24 mouse cellular contexts compared by ENCODE assay signal in the genomic region with DNA sequence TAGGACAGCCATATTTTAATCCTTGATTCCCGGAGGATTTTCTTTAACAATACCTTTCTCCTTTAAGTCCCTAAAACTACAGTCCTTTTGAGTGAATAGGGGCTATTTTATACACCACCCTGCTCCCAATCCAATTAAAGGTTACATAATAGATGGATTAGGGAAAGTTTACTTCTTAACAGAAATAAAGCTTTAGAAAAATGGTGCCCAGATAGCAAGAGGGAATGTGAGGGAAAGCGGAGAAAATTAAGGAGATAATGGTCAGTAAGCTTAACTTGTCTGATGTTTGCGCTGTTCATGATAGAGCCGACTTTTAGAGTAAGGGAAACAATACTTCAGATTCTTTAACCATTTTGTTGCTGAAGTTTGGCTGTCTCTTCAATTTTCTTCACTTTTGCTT. TPM values are rescaled to one million over a fixed set of nuclear protein-coding genes. Genes with fewer than 3 reads are reported as not detected.
A peak's percentile ranks its signal among the peaks of the same experiment; 100 is the strongest.
DNase-seq lines count a peak whose midpoint lies in the region; ATAC-seq and TF ChIP-seq lines count a peak whose summit lies in the region.
"Had no signal": no experiment of that assay in that cellular context is flagged by ENCODE, and none has a peak within 500 bp of the region (broad histone marks: within the 10 kb centered on the region; RNA-seq: fewer than 3 reads in every experiment).

No protein-coding gene starts in this region.

- no peaks in the 10 kb centered on the region for H3K36me3 ChIP-seq in midbrain, embryonic 11.5 days (ENCODE audit: control insufficient read depth, insufficient read depth, low read length)
- H3K36me3 ChIP-seq in midbrain, embryonic 13.5 days: no peaks in the 10 kb centered on the region
- H3K36me3 ChIP-seq in forebrain, postnatal 0 days (ENCODE audit: insufficient read depth): no peaks in the 10 kb centered on the region
- H3K36me3 ChIP-seq: forebrain, embryonic 10.5 days; G1E; hindbrain, embryonic 12.5 days; hindbrain, embryonic 15.5 days had no signal

- no peak overlapping the region for H3K9ac ChIP-seq in midbrain, embryonic 11.5 days (ENCODE audit: low read length)
- H3K9ac ChIP-seq in midbrain, embryonic 13.5 days (replicated peaks): no peak overlapping the region
- H3K9ac ChIP-seq in forebrain, postnatal 0 days: no peak overlapping the region
- H3K9ac ChIP-seq: forebrain, embryonic 13.5 days; hindbrain, embryonic 12.5 days; hindbrain, embryonic 15.5 days had no signal

- H3K4me2 ChIP-seq in midbrain, embryonic 11.5 days: no peak overlapping the region
- no peak overlapping the region for H3K4me2 ChIP-seq in midbrain, embryonic 13.5 days (replicated peaks)
- H3K4me2 ChIP-seq in forebrain, postnatal 0 days (ENCODE audit: low read depth): no peak overlapping the region
- H3K4me2 ChIP-seq: forebrain, embryonic 13.5 days; heart, embryonic 11.5 days; hindbrain, embryonic 12.5 days; hindbrain, embryonic 15.5 days had no signal

- no peaks in the 10 kb centered on the region for H3K9me3 ChIP-seq in midbrain, embryonic 11.5 days (ENCODE audit: control insufficient read depth, low read length)
- H3K9me3 ChIP-seq in midbrain, embryonic 13.5 days: no peaks in the 10 kb centered on the region
- no peaks in the 10 kb centered on the region for H3K9me3 ChIP-seq in forebrain, postnatal 0 days (ENCODE audit: low read length)
- H3K9me3 ChIP-seq: forebrain, embryonic 10.5 days; forebrain, embryonic 13.5 days; G1E; hindbrain, embryonic 12.5 days; hindbrain, embryonic 15.5 days had no signal

- 5% methylated on average over 4 of the region's 4 CpGs for WGBS in midbrain, embryonic 11.5 days
- 7% methylated on average over 4 of the region's 4 CpGs for WGBS in midbrain, embryonic 13.5 days
- 10% methylated on average over 4 of the region's 4 CpGs for WGBS in forebrain, postnatal 0 days

- peaks cover 3% of the 10 kb centered on the region; the same call in 1 of the 2 replicates for H3K4me1 ChIP-seq in midbrain, embryonic 11.5 days (ENCODE audit: control insufficient read depth, insufficient read depth, low read length)
- H3K4me1 ChIP-seq in midbrain, embryonic 13.5 days (replicated peaks): 0 out of 2 replicates have a peak, but pooled peaks cover 2% of the 10 kb centered on the region
- H3K4me1 ChIP-seq in forebrain, postnatal 0 days (ENCODE audit: insufficient read depth): no peaks in the 10 kb centered on the region
- H3K4me1 ChIP-seq: forebrain, embryonic 13.5 days; hindbrain, embryonic 12.5 days; hindbrain, embryonic 15.5 days had no signal

- H3K4me3 ChIP-seq in midbrain, embryonic 11.5 days (ENCODE audit: low read depth, low read length): no peak overlapping the region
- no peak overlapping the region for H3K4me3 ChIP-seq in midbrain, embryonic 13.5 days (replicated peaks)
- no peak overlapping the region for H3K4me3 ChIP-seq in forebrain, postnatal 0 days (ENCODE audit: low read depth, low read length)
- H3K4me3 ChIP-seq: forebrain, embryonic 10.5 days; forebrain, embryonic 13.5 days; gastrocnemius, adult 2 months; hindbrain, embryonic 12.5 days; hindbrain, embryonic 15.5 days had no signal

- peak; percentile 30 for DNase-seq in embryo, embryonic 10.5 days (ENCODE audit: low spot score)
- DNase-seq in embryo, embryonic 10 days (ENCODE audit: low spot score): no peak
- peak; percentile 92 for DNase-seq in midbrain, embryonic 11.5 days (ENCODE audit: low spot score, missing footprints)
- DNase-seq in retina, embryonic 14.5 days (ENCODE audit: low spot score): peak; percentile 53
- DNase-seq in forebrain, postnatal 0 days: no peak
- DNase-seq: adrenal gland, adult 2 months; adrenal gland, postnatal 14 days; cerebellum, adult 11-12 months; cerebellum, adult 8-10 months; cerebellum, postnatal 10 days; cerebellum, postnatal 36 days; gastrocnemius, adult 2 months; gastrocnemius, postnatal 14 days; heart, adult 11 months had no signal

- no peak overlapping the region for H3K27ac ChIP-seq in midbrain, embryonic 11.5 days (ENCODE audit: low read depth, low read length)
- no peak overlapping the region; the same call in 1 of the 2 replicates for H3K27ac ChIP-seq in midbrain, embryonic 13.5 days
- no peak overlapping the region for H3K27ac ChIP-seq in forebrain, postnatal 0 days (ENCODE audit: low read depth, low read length)
- H3K27ac ChIP-seq: forebrain, embryonic 10.5 days; forebrain, embryonic 13.5 days; gastrocnemius, adult 2 months; hindbrain, embryonic 12.5 days; hindbrain, embryonic 15.5 days had no signal

- peak; percentile 78 for ATAC-seq in midbrain, embryonic 11.5 days (ENCODE audit: low FRiP score)
- ATAC-seq in midbrain, embryonic 13.5 days: no peak
- no peak for ATAC-seq in forebrain, postnatal 0 days
- ATAC-seq: forebrain, embryonic 13.5 days; forebrain, embryonic 16.5 days had no signal

- no peak for TF ChIP-seq CTCF in forebrain, postnatal 0 days (IDR thresholded peaks at IDR 0.05; ENCODE audit: low read depth)

- peaks cover 9% of the 10 kb centered on the region; the same call in 1 of the 2 replicates for H3K27me3 ChIP-seq in midbrain, embryonic 11.5 days (ENCODE audit: control insufficient read depth, insufficient read depth, low read length)
- H3K27me3 ChIP-seq in midbrain, embryonic 13.5 days: peaks cover 32% of the 10 kb centered on the region
- H3K27me3 ChIP-seq in forebrain, postnatal 0 days (ENCODE audit: insufficient read depth, low read length): peaks cover 34% of the 10 kb centered on the region
- H3K27me3 ChIP-seq: CH12.LX; hindbrain, embryonic 12.5 days; hindbrain, embryonic 15.5 days had no signal

RNA-seq across cellular contexts. Expression of gene Mab21l2, which starts 23.1 kb away (rescaled TPM):
- polyA plus RNA-seq in midbrain, embryonic 11.5 days (2014; fragmentation: Nextera tagmentation; extraction: Ambion mirVana): 107 and 123 TPM in 2 replicates
- polyA plus RNA-seq in midbrain, embryonic 13.5 days (2015; fragmentation: Nextera tagmentation; extraction: Ambion mirVana): 89.1 and 122 TPM in 2 replicates
- total RNA-seq in forebrain, postnatal 0 days (2014; rRNA removed): 1.3 and 2.3 TPM in 2 replicates
- polyA plus RNA-seq in forebrain, postnatal 0 days (2015; fragmentation: Nextera tagmentation; extraction: Ambion mirVana): 1.0 and 2.4 TPM in 2 replicates
- total RNA-seq: hematopoietic stem cell, adult 5-6 weeks had no signal

Comparison
In these comparisons a context has a peak if more than half of its experiments do, and no peak if none do; other contexts are left out.
1. DNase-seq: peak in embryo, embryonic 10.5 days (single experiment), midbrain, embryonic 11.5 days (single experiment) and retina, embryonic 14.5 days (single experiment); none in embryo, embryonic 10 days (single experiment) and forebrain, postnatal 0 days (single experiment).
2. RNA of gene Mab21l2, which starts 23.1 kb away (polyA plus RNA-seq): 89.1 to 122 TPM in midbrain, embryonic 13.5 days and 107 to 123 TPM in midbrain, embryonic 11.5 days; 1.0 to 2.4 TPM in forebrain, postnatal 0 days; every median in the first group is over 10 times any median in the second.